Mouse (Mus musculus) CH12.LX (cell line): ENCODE data around the gene Fam120a.

Experiments used
- CHD2 ChIP-seq: IDR thresholded peaks from 2 replicates; pipeline ENCODE4 v1.6.1; 2011; ENCODE audit warnings: low read length, improper control_type of control experiment
- CTCF ChIP-seq, 2 experiments: IDR thresholded peaks in 1 of 2; conservative IDR thresholded peaks in 1 of 2; 2 replicates each; pipeline ENCODE4 v1.5.1; 2011 to 2012; ENCODE audit warnings: low read depth in 2 of 2, low read length in 2 of 2, improper control_type of control experiment in 1 of 2, inconsistent platforms in 1 of 2, mild to moderate bottlenecking in 1 of 2, moderate library complexity in 1 of 2
- MAFK ChIP-seq: IDR thresholded peaks from 2 replicates; pipeline ENCODE4 v1.6.1; 2011; ENCODE audit warnings: low read length, improper control_type of control experiment; ENCODE audit not compliant: insufficient replicate concordance
- NRF1 ChIP-seq: IDR thresholded peaks from 2 replicates; pipeline ENCODE4 v1.6.1; 2014; ENCODE audit warnings: low read depth, mild to moderate bottlenecking, inconsistent platforms, low read length, improper control_type of control experiment, moderate library complexity
- POLR2A ChIP-seq: IDR thresholded peaks from 2 replicates; pipeline ENCODE4 v1.6.1; 2011; ENCODE audit warnings: low read depth, mild to moderate bottlenecking, improper control_type of control experiment, low read length
- SIN3A ChIP-seq: IDR thresholded peaks from 2 replicates; pipeline ENCODE4 v1.6.1; 2012; ENCODE audit warnings: low read length, improper control_type of control experiment, inconsistent platforms
- TCF12 ChIP-seq: IDR thresholded peaks from 2 replicates; pipeline ENCODE4 v1.6.1; 2014; ENCODE audit warnings: low read depth, mild to moderate bottlenecking, inconsistent platforms, low read length, improper control_type of control experiment
- ZC3H11A ChIP-seq: IDR thresholded peaks from 2 replicates; pipeline ENCODE4 v1.6.1; 2012; ENCODE audit warnings: low read depth, mild to moderate bottlenecking, inconsistent platforms, low read length, improper control_type of control experiment
- ZKSCAN1 ChIP-seq: IDR thresholded peaks from 2 replicates; pipeline ENCODE4 v1.6.1; 2012; ENCODE audit warnings: low read depth, inconsistent platforms, low read length, improper control_type of control experiment, borderline replicate concordance
- ZMIZ1 ChIP-seq: IDR thresholded peaks from 2 replicates; pipeline ENCODE4 v1.6.1; 2012; ENCODE audit warnings: low read depth, mild to moderate bottlenecking, inconsistent platforms, low read length, improper control_type of control experiment

GRCm38 (mm10) chr13:48841905-48842592, 125.8 kb downstream of the Fam120a start:
- TF ChIP-seq CTCF (conservative IDR thresholded peaks at IDR 0.05 in 1 of 2, IDR thresholded peaks at IDR 0.05 in 1 of 2; ENCODE audit: low read depth in 2 of 2, low read length in 2 of 2) = no peak
- no peak for TF ChIP-seq CHD2
- TF ChIP-seq NRF1 = no peak
- no peak for TF ChIP-seq ZKSCAN1
- TF ChIP-seq MAFK = no peak
- TF ChIP-seq POLR2A = no peak
- no peak for TF ChIP-seq ZMIZ1
- no peak for TF ChIP-seq SIN3A
- no peak for TF ChIP-seq ZC3H11A
- TF ChIP-seq TCF12 = no peak
